Mouse (Mus musculus): ENCODE data around the gene Vps4b.
"Not testable (repeated sequence)": the region's sequence is repeated elsewhere in the genome, so short reads cannot be mapped to it uniquely, and the experiment has no call there.

Gene Vps4b

DNA sequence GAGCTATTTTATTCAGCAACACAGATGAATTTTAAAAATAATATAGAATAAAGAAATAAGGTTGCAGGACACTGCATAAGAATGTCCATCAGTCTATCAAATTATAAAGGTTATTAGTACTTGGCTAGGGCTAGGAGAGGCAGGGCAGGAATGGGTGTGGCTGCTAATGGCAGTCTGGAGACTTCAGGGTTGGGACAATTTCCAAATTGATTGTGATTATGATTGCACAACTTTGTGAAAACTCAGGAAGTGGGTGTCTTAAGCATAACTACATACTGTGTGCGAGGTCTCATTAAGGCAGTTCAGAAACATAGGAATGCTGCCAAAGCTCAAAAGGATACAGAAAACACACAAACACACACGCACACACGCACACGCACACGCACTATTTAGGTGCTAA lies 44.5 kb downstream of the Vps4b start:
- DNase-seq (ENCODE audit: low read depth, low spot score): no peak

DNA sequence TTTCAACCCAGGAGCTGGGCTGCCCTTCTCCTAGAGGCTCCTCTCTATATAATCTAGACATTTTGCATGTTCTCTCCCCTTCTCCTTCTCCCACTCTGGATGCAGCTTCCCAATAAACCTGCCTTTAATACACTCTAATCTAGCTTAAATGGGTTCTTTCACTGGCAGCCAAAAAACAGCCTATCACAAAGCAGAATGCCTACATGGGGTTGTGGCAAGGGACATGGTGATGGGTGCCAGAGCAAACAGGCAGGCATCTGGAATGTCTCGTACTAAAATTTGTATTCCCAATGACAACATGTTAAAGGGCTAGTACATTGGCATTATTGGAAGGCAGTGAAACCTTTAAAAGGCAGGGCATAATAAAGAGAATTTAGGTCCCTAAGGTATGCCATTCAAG lies 45.9 kb downstream of the Vps4b start:
- DNase-seq (ENCODE audit: low read depth, low spot score): no peak

DNA sequence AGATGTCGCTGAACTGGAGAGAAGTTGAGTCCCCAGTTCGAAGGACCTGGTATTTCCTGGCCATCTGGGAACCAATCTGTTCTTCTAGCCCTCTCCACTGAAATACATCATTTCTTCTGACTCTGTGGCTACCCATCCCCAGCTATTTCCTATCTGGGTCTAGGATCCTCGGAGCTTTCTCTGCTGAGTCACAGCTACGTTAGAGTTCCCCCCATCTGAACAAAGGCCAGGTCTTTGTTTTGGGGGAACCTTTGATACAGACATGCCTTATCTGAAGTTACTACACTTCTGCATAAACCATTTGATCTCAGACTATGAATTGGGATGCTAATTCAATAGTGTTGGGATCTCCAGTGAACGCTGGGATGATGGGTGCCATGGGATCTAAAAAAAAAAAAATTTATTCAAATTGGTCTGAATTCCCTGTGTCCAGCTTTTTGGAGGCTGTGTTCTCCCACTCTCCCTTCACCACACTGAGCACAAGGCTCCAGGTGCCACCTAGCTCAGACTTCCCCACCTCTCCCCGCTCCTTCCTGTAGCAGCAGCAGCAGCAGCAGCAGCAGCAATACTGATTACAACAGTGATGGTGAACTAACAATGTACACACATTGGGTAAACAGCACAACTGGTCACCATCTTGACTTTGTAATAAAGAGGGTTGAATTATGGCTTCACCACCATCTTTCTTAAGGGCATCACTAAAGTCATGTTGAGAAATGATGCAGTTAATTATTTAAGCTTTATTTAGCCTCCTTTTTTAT lies 47.8 kb downstream of the Vps4b start:
- DNase-seq (ENCODE audit: low read depth, low spot score): no peak

DNA sequence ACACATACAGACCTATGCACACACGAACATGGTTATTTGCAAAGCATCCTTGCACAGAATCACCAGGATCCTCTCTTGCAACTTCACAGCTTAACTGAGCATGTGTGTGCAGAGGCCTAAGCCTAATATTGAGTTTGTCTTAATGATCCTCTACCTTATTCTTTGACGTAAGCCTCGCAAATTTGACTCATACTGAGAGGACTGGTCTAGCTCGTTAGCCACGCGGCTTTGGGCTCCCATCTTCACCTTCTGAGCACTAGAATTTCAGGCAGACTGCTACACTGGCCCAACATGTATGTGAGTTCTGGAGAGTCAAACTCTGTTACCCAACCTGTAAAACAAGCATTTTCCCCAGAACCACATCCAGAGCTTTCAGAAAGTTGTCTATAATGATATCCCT lies 53.5 kb downstream of the Vps4b start:
- no peak for DNase-seq (ENCODE audit: low read depth, low spot score)

DNA sequence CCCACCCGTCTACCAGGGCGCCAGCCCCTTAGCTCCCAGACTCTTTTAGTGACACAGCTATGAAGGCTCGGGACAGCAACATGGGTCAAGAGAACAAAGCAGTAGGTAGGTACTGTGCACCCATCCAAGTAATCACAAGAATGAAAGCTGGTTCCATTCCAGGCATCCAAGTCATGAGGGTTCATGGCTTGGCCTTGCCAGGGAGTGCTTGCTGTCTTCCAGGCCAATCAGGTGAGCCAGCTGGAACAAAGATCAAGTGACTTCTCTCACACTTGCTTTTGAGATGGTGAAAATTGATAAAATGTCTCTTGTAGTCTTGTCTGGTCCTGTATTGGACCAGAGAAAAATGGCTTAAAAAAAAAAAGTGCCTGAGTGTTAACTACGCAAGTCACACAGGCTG lies 55.8 kb downstream of the Vps4b start:
- no peak for DNase-seq (ENCODE audit: low read depth, low spot score)

DNA sequence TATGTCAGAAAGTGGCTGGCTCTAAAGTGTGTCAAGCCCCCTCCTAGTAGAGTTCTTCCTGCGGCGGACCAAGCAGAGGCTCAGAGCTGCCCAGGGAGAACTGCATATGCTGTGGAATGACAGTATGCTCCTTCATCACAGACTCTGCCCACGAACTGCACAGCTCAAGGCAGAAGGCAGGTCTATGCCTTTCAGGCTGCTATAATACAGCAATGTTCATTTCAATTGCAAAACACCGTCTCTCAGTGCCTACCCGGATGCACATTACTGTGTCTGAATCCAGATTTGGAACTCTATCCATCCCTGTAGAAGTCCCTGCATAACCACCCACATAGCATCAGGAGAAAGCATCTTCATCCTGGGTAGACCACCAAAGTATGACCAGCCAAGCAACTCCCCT lies 56.7 kb downstream of the Vps4b start:
- DNase-seq (ENCODE audit: low read depth, low spot score): no peak

DNA sequence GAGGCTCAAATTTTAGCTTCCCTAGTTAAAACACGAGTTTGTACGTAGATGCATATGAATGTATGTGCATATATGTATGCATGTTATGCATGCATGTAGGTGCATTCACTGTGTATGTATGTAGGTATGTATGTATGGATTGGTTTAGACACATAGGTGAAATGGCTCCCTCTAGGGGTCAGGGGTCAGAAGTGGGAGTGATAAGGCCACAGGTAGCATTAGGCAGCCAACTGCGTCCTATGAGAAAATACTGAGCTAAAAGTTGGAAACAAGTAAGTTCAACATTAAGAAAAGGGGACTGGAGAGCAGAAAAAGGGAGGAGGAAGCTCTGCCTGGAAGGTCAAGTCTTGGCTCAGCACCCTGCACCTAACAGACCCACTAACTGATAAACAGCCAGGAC lies 58.4 kb downstream of the Vps4b start:
- peak; percentile 65 for DNase-seq (ENCODE audit: low read depth, low spot score)

DNA sequence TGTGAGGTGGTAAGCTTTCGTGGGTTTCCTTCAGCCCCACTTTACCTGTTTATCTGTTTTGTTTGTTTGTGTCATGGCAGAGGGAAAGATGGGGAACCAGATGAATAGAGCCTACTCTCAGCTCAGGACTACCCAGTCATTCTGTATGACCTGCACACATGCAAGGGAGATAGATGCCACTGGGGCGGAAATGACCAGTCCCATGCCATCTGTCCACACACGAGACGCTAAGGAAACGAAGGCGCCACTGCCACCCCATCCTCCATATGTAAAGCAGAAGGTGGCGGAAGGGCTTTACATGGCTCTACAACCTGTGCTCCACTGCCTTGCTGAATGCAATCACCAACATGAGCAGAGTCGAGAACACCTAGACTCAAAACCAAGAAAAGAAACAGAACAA lies 60.3 kb downstream of the Vps4b start:
- DNase-seq (ENCODE audit: low read depth, low spot score): no peak

DNA sequence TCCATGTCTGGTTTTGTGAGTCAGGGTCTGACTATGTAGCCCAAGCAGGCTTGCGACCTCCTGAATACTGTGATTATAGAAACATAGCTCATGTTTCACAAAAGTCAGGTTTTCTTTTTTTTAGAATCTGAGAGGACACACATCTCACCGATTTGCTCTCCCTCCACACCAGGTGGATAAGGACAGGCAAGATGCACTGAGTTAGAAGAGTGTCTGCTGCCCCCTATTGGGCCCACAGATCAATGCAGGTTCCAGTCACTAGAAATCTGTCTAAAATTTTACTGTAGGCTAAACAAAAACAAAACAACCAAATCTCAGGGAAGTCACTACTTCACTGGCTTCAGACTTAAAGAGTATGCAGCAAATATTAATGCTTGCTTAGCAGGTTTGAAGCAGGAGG lies 60.9 kb downstream of the Vps4b start:
- DNase-seq (ENCODE audit: low read depth, low spot score): peak; percentile 58

DNA sequence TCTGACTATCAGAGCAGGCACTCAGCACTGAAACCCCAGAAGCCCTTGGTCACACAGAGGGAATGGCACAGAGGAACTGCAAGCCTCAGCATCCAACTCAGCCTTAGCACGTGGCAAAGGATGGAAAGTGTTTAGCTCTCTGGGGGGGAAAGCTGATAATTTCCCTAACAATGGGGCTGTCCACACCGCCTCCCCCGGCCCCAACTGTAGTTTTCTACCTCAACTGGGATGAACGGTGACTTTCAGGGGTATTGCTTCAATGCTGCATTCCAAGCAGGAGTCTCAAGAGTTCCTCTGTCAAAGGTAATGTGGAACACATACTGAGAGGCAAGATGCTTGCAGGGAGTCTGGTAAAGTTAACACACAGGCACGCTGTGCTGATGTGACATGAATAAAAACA lies 74.5 kb downstream of the Vps4b start:
- no peak for DNase-seq (ENCODE audit: low read depth, low spot score)

DNA sequence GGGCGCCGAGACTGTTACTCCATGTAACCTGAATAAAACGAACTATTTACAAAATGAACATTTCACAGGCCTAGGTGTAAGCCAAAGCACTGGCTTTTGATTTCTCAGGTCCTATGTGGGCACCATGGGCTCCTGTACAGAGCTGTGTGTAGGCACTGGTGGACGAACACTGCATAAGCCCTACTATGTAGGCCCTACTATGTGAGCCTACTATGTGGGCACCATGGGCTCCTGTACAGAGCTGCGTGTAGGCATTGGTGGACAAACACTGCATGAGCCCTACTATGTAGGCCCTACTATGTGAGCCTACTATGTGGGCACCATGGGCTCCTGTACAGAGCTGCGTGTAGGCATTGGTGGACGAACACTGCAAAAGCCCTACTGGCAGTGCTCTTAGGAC lies 78.8 kb downstream of the Vps4b start:
- DNase-seq (ENCODE audit: low read depth, low spot score): not testable (repeated sequence)

DNA sequence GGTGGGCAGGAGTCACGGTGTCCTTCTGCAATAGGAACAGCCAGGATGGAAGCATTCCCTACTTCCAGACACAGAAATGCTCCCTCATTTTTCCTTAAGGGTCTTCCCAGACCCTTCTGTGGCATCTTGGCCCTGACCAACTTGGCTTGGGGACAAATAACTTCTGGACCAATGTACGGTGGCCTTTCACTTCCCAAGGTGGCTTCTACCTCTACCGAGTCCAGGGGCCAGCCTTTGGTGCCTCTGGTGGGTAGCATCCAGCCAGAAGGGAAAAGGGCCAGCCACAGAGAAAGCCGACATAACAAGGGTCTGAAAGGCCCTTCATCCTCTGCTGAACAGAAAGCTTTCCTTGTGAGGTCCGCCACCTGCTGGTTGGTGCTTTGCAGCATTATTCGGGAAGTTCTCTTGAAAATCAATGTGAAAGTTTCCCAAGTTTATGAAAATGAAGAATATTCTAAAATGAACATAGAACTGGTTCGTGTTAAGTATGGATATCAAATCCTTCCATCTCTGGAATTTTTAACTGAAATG lies 79.4 kb downstream of the Vps4b start:
- peak; percentile 69 for DNase-seq (ENCODE audit: low read depth, low spot score)

DNA sequence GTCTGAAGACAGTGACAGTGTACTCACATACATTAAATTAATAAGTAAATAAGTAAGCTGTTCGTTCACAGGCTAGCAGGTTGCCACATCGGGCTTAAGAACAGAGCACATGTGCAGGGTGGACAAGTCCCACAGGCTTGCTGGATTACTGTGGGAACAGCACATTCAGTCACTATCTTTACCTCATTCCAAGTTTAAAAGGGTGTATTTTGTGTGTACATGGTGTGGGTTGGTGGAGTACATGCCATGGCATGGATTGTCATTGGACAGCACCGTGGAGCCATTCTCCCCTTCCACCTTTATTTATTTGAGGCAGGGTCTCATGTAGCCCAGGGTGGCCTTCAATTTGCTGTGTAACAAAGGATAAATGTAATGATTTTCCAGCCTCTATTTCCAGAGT lies 80.4 kb downstream of the Vps4b start:
- no peak for DNase-seq (ENCODE audit: low read depth, low spot score)

DNA sequence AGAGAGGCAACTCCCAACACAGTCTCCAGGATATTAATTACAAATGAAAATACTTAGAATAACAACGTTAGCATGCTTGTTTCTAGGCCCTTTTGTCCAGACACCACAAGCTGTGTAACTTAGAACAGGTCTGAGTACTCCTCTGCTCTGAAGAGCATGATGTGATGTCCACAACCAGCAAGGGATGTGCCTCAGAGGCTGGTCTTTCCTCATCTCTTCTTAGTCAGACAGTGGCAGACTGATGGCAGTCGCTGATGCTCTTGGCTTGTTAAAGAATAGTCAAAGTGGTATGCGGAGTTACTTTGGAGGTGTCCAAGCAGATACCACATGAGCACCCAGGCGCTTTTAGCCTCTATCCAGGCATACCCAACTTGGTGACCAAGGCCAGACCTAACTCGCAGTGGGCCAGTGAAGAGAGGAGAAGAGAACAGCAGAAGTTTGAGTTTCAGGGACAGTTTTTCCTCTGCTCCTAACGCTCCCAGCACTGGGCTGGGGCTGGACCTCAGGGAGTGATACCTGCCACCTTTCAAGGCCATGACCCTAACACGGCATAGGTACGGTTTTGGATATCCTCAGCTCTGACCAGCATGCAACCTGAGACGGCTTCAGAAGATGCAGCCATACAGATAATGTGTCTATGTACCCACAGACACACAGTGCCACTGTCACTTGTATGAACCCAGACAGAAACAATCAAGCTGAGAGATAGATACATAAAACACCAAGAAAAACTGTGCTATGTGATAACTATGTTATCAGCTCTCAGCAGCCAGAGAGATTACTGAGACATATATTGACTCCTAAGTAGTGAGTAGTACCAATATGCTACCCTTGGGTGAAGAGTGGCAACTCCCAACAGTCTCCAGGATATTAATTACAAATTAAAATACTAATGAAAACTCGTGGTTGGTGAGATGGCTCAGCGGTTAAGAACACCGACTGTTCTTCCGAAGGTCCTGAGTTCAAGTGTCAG lies 81.1 kb downstream of the Vps4b start:
- no peak for DNase-seq (ENCODE audit: low read depth, low spot score)

DNA sequence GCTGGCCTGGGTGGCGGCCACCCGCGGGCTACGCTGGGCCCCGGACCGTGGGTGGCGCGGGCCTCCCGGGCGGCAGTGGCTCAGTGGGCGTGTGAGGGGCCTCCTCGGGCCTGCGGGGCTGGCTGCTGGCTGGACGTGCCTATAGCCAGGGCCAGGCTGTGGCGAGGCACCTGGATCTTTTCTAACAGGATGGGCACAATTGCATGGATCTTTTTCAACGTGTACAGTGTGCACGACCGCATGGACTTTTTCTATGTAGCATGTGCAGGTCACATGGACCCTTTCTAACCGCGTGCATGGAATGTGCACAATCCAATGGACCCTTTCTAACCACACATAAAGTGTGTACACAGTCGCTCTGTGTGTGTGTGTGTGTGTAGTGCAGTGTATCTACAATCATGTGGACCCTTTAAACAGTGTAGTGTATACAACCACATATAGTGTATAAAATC lies 82.0 kb downstream of the Vps4b start:
- no peak for DNase-seq (ENCODE audit: low read depth, low spot score)

Measured in CD4-positive helper T cell, adult 2 months (primary cell).